Mouse (Mus musculus) ovary, postnatal 10 days (tissue): Measurements from ENCODE around the gene Farp1.

Experiments
- DNase-seq: peaks from one replicate; pipeline ENCODE4 v3.0.0; 2022; ENCODE audit warnings: low spot score

The Farp1 gene

DNA sequence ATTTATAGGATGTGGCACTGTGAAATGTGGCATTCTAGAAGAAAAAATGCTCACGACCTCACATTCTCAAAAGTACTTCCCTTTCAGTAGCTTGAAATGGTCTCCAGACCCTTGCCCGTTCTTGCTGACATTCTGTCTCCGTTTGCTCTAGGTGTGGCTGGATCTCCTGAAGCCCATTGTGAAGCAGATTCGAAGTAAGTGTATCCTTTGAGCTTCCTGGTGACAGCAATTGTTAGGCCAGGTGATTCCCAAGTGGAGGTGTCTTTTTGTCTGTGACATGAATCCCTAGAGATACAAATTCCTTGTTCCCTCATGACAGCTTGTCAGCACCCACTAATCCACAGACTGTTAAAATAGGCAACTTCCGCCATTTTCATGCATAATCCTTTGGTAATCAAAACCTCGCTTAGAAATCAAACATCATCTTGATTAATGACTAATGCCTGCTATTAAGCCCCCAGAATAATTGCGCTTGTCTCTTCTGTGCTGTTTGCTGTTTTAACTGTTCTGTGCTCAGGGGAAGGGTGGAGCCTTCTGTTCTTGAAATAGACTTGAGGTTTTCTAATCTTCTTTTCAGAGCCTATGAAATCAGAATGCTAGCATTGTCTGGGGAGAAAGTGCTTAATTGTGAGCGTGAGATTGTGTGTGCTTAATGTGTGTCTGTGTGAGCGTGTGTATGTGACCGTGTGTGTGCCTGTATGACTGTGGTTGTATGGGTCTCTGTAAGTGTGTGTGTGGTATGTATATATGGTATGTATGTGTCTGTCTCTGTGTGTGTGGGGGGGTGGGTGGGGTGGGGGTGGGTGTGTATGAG, 184.4 kb downstream of the Farp1 start:
- no peak for DNase-seq

DNA sequence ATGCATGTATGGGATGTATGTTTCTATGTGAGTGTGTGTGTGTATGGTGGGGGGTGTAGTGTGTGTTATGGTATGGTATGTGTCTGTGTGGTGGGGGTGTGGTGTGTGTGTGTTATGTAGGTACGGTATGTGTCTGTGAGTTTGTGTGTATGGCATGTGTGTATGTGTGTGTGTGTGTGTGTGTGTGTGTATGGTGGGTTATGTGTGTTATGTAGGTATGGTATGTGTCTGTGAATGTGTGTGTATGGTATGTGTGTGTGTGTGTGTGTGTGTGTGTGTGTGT, 185.0 kb downstream of the Farp1 start:
- DNase-seq = no peak

DNA sequence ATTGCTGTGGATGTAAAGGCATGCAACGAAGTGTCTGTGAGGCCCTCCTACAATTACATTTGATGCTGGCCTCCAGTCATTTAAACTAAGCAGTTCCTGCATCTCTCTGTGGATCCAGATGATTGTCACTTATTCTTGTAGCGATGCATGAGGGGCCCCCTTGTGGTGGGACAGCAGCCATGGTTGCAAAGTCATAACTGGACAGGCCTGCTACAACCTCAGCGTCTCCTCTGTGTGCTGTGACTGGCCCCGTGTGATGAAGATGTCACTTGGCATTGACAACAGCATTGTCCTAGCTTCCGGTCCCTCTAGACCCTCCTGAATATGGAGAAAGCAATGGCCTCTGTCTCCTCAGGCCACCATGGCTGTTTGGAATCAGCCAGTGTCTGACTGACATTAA, 185.7 kb downstream of the Farp1 start:
- peak; percentile 18 for DNase-seq

DNA sequence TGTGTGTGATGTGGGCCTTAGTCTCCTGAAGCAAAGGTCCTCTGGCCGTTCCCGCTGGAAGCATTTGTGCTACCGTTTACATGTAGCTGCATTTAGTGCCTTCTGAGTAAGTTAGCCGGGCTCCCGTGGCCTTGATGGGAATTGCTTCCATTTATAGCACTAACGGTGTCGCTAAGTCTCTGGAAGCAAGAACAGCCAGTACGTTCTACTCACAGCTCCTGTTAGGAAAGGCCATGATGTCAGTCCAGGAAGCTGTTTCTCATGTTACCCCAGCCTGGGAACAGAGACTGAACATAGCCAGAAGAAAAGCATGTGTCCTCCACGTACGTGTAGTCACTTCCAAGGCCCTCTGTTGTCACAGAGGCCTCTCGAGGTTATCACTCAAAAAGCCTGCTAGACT, 190.8 kb downstream of the Farp1 start:
- no peak for DNase-seq

DNA sequence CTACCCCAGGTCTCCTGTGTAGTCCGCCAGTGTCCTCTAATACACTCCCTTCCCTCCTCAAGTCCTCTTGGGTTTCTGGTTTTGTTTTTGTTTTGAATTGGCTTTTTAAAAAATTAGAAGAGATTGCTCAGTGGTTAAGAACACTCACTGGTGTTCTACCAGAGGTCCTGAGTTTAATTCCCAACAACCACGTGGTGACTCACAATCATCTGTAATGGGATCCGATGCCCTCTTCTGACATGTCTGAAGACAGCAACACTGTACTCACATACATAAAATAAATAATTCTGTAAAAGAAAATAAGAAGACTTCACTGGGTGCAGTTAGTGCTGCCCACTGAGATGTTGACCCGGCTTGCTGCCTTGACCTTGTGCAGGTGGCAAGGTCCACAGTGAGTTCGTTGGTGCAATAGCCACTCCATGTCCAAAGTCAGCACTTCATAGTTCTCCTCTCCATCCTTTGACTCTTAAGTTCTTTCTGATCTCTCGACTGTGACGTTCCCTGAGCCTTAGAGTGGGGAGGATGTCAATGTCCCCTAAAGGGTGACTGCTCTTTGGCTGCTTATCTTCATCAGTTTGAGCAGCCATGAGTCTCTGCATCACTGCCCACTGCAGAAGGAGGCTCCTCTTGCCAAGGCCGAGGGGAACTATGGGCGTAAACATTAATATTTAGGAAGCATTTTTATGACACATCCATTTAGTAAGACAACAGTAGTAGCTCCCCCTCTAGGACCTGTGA, 194.2 kb downstream of the Farp1 start:
- DNase-seq = no peak

DNA sequence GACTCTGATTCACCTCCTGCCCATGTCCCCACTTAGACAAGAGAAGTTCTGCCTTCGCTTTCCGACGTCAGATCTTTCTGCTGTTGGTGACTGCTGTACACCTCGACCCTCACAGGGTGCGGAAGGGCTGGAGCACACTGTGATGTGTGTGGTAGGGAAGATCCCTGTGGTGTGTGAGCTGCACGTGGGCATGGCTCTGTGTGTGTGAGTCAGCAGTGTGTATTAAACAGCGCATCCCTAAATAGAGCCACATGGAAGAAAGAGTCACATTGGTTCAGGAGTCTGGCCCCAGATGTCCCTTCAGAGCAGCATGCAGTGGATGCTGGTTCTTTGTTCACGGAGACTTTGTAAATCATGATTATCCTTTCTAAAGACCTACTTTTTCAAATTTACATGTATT, 196.2 kb downstream of the Farp1 start:
- no peak for DNase-seq

DNA sequence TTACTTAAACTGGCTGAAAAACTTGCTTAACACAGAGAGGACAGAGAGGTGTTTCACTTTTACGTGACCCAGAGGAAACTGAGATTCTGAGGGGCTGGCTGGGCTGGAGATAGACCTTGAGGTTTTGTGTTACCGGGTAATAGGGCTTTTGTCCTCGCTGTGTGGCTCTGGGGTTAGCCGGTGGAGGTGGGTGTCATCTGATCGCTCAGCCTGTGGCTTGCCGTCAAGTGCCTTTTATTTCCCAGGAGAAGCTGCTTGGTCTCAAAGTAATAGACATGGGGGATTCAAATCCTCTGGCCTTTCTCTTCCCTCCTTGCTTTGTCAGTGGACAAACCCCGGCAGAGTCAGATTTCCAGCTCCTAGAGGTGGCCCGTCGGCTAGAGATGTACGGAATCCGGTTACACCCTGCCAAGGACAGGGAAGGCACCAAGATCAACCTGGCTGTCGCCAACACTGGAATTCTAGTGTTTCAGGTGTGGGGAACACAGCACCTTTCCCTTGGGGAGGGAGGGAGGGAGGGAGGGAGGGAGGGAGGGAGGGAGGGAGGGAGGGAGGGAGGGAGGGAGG, 199.8 kb downstream of the Farp1 start:
- no peak for DNase-seq

DNA sequence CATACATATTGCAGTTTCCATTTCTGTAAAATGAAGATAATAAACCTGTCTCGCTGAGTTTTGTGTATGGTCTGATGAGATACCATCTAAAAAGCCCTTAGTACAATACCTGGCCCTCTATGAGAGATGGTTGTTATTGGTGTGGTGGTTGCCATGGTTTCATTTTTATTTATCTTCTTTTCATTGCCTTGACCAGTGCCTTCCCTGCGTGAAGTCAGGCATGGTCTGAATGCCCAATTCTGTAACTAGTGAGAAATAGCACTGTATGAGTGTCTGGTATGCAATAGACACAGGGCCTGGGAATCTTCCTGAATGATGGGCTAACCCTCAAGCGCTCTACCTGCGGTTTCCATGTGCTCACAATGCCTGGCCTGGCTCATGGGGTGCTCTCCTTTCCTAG, 201.7 kb downstream of the Farp1 start:
- DNase-seq = no peak

DNA sequence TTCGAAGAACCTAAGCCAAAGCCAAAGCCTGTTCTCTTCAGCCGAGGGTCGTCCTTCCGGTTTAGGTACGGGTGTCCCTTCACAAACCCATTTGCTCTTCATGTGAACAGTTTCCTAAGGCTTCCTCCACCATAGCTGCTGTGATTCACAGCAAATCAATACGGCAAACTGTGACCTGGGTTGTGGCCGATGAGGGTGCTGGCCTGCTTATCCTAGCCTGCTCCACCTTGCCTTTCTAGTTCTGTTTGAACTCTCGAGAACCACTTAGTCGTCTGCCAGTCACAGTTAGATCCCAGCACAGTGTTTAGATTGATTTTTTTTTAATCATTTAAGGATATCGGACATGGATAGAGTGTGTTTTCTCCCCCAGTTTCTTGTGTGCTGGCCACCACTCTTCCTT, 203.7 kb downstream of the Farp1 start:
- DNase-seq = no peak

DNA sequence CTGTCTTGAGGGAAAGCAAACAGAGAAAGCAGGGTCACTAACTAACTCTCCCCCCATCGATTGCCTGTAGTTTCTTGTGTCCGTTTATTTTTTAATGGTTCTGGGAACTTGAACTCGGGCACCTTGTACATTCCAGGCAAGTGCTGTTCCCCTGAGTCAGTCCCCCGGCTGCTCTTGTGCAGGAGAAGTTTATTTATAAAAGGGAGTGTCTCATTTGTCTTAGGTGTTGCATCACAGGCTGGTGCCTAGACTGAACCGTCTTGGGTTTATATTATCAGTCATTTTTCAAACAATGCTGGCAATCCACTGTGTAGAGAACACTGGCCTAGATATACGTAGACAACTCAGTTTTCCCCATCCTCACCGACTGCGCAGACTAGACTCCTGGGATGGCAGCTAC, 204.4 kb downstream of the Farp1 start:
- DNase-seq = no peak

DNA sequence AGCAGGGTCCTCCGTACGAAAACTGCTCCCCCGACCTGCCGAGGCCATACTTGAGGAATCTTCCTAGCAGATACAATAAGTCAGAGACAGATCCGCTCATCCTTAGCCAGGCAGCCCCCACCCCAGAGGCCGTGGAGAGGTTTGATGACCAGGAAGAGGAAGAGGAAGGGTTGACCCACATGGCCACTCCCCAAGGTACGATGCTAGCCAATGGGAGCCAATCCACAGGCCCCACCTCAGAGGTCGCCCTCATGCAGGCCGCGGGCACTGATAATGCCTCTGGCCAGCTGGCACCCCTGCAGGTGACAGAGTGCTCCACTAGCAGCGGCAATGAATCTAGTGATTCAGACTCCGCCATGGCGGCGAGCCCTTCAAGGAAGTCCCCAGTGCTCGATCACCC, 209.1 kb downstream of the Farp1 start:
- DNase-seq = no peak

DNA sequence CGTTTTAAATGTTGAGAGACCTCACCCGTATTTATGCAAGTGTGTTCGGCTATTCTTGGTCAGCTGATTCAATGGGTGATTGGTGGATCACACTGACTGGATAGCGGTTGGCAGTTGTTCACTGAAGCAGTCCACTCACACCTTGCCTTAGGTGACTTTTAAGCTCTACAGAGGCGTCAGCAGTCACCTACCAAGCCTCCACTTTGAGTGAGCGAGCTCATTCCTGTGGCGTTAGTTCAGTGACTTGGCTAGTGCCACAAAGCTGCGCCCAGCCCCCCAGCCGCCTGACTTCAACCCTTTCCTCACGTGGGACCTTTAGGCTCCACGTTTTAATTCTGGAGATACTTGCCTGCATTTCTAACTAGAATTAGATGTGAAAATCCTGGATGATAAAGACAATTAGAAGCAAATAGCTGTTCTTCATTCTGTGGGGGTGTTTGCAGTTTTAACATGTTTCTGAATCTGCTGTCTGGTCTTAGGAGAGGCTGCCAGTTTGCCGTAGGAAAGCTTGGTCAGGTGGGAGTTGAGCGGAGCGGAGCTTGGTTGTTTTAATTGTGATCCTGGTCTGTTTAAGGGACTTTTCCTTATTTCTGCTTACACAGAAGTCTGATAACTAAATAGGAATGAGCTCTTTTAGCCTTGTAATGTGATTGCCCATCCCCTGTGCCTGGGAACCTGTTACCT, 211.2 kb downstream of the Farp1 start:
- no peak for DNase-seq

DNA sequence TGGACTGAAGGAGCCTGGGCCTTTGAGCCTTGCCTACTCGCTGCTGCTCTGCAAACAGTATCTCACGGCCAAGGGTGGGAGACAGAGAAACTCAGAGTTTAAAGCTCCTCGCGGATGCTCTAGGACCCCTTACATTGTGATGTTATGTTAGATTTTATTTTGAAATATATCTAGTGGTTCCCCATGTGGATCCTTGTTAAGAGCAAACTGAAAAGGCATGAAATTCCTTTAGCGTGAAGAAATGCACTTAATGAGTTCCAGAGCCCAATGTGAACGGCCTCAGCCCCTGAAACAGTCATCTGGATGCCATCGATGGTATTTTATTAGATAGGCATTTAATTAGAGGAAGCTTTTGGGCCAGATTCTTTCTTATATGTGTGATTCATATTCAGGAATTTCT, 212.3 kb downstream of the Farp1 start:
- DNase-seq = no peak

DNA sequence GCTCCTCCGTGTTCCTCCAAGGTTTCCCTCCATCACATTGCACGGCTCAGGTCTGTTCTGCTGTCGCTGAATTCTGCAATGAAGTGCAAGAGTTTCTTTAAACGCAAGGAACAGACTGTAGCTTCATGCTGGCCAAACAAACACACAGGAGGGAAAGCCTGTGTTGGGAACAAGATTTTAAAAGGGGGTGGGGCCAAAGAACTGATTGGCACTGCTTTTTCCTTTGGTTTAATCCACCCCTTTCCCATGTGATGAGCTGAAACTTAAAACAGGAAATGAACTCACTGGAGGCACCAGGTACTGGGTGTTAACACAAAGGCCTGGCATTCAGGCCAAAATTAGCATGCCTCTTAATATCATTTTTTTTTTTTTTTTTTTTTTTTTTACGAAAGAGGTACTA, 213.3 kb downstream of the Farp1 start:
- DNase-seq = no peak

DNA sequence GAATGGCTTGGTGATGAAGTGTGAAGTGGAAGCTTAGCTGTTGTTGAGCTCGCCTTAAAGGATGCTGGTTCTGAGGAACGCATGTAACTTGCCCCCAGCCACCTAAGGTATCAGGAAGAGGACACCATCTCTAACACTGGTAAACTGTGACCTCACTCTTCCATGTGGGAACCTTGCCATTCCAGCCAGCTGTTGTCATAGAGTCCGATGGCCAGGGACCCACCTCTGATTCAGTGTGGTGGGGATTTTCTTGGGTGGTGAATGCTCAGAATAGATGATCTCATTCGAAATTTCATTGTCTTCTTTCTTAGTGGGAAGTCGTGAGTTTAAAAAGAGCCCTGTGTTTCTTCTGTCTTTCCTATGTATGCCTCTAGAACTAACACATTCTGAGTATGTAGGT, 216.1 kb downstream of the Farp1 start:
- no peak for DNase-seq

DNA sequence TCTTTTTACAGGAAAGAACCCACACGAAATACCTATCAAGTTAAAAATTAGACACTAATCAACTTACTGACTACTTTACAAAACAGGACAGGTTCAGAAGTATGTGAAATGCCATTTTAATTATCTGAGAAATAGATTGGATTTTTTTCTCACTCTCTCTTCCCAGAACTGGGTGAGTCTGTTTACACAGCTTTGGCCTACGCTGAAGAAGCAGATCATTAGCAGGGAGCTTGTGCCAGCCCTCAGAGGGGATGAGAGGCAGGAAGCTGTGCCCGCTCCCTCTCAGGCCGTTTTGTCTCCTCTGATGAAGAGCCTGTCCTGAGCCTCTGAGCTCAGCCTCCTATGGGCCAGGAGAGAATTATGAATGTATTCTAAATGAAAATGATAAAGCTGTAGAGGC, 216.7 kb downstream of the Farp1 start:
- no peak for DNase-seq

DNA sequence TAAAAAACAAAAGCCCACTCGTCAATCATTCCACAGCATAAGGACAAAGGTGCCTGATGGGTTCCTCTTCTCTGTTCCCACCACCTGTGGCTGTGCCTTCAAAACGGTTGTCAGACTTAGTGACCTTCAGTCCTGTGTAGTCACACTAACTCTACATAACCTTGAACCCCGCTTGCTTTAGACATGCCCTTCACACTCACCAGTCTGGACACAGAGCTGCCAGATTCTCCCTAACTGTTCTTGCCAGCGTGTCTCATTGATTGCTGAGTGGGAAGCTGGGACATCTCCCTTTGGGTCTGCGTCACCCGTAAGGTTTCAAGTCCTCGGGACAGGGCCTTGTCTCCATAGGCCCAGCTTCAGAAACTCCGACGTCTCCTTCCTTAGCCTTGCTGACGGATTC, 217.5 kb downstream of the Farp1 start:
- DNase-seq = no peak

DNA sequence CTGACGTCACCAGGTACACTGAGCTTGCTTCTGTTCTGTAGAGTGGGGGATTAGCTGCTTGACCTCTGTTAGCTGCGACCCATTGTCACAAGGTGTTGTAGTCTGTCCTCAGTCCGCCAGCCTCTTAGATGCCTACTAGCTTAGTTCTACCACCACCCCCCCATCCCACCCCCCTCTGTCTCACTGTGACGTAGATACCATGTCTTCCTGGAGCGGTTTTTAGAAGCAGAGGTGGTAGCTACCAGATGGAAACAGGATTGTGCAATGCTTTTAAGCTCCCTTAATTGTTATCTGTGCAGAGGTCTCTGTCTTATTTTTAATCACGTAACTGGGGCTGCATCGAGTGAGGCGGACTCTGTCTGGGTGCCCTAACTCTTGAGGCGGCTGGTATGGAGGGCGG, 219.9 kb downstream of the Farp1 start:
- DNase-seq = no peak

DNA sequence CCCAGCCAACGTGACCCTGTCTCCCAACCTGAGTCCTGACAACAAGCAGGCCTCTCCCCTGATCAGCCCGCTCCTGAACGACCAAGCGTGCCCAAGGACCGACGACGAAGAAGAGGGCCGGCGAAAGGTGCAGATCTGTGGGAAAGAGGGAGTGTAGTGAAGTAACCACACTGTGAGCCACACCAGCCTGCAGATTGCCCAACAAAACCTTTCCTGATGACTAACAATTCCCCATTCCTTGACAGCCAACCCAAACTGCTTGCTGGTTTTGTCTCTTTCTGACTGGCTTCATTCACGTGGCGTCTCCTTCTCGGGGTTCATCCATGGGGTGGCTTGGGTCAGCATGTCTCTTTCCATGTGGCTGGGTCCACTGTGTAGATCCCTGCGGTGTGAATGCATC, 220.5 kb downstream of the Farp1 start:
- no peak for DNase-seq

DNA sequence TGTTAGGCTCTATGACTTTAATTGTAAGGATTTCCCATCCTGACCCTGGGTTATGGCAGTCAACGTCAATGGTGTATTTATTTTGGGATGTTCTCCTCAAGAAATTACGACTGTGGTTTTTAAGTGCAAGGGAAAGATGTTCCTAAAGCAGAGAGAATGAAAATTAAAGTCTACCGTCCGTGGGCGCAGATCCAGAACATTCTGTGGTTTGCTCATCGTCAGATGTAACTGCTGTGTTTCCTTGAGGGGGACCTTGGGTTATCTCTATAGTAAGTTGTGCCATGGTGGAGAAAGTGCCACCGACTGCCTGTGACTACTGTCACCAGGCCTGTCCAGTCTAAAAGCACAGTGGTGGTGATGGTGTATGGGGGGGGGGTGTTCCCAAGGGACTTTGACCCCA, 221.9 kb downstream of the Farp1 start:
- DNase-seq = no peak

DNA sequence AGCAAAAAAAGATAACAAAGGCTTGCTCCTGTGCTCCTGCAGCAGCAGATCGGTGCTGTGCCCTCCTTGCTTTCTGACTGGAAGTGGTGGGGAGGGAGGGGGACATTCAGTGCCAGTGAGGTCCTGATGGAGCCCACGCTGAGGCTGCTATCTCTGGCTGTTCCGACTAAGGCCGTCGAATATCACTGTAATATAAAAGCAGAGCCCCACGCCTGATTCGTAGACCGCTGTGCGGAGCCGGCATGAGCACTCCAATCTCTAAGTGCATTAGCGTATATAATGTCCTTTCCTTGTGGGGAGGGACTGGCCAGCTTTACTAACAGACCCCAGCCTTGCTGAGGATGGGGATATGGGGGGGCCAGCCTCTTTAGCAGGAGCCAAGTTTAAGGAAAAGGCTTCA, 224.3 kb downstream of the Farp1 start:
- DNase-seq = no peak

DNA sequence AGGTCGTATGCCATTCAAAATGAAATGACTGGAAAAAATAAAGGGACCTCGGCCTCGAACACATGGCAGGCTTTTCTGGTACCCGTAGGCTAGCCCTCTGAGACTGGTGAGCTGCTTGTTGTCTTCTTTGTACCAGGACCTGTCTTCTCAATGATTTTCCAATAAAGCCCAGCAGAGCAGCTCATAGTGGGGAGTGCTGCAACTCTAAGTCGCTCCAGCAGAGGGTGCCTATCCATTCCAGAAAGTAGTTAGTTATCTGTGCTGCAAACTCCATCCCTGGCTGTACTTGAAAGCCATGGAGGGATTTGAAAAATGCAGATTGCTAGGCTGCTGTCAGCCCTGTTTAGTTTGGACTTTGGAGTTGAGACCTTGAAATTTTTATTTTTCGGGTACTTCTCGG, 224.8 kb downstream of the Farp1 start:
- DNase-seq = no peak

DNA sequence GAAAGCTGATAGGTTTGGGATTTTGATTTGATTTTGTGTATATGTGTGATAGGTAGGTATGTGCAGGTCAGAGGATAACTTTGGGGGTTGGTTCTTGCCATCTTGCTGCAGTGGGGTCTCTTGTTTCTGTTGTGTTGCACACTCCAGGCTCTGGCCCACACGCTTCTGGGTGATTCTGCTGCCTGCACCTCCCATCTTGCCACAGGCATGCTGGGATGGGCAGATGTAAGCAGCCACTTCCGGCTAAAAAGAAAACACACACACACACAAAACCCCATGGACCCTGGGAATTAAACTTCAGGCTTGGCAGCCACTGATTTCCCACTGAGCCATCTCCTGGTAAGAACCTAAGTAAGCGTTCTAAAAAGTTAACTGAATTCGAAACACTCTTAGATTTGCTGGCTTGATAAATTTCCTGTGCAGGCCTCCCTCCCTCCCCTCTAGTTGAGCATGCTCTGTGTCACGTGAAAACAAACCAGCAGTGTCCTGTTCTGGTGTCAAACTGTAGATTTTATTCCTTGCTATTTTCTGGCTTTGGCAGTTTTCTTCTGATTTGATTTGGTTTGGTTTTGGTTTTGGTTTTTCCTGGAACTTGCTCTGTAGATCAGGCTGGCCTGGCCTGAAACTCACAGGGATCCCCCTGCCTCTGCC, 226.4 kb downstream of the Farp1 start:
- DNase-seq = no peak
